18 mouse cellular contexts compared by ENCODE assay signal in genomic region chr2:150647681-150648299, GRCm38 (mm10). TPM values are rescaled to one million over a fixed set of nuclear protein-coding genes. Genes with fewer than 3 reads are reported as not detected.
A peak's percentile ranks its signal among the peaks of the same experiment; 100 is the strongest.
DNase-seq lines count a peak whose midpoint lies in the region; ATAC-seq and TF ChIP-seq lines count a peak whose summit lies in the region.
"Had no signal": no experiment of that assay in that cellular context is flagged by ENCODE, and none has a peak within 500 bp of the region (broad histone marks: within the 10 kb centered on the region; RNA-seq: fewer than 3 reads in every experiment).

No protein-coding gene starts in this region.

- DNase-seq in kidney, adult 2 months = peak; percentile 76
- DNase-seq in kidney, postnatal 14 days = no peak
- DNase-seq in testis, postnatal 10 days (ENCODE audit: low spot score) = no peak
- DNase-seq in forebrain, postnatal 0 days = no peak
- DNase-seq in spleen, adult 12 weeks (ENCODE audit: low spot score) = no peak
- DNase-seq in urinary bladder, adult 18-20 months (ENCODE audit: low spot score in 2 of 2) = no peak
- no peak for DNase-seq in lung, postnatal 0 days (ENCODE audit: low spot score)
- DNase-seq: adrenal gland, adult 8-10 months; cerebellum, adult 11 months; gastrocnemius, postnatal 10 days; right cerebral cortex, postnatal 14 days had no signal

- H3K9ac ChIP-seq in forebrain, postnatal 0 days = no peak overlapping the region
- no peak overlapping the region for H3K9ac ChIP-seq in lung, postnatal 0 days (replicated peaks; ENCODE audit: low read depth)
- H3K9ac ChIP-seq: heart, embryonic 15.5 days; liver, embryonic 15.5 days had no signal

- TF ChIP-seq POLR2A in kidney, adult 2 months (IDR thresholded peaks at IDR 0.05; ENCODE audit: low read depth, low read length) = no peak
- no peak for TF ChIP-seq POLR2A in testis, adult 2 months (IDR thresholded peaks at IDR 0.05; ENCODE audit: control insufficient read depth, low read depth, low read length)

- H3K9me3 ChIP-seq in forebrain, postnatal 0 days (ENCODE audit: low read length) = no peaks in the 10 kb centered on the region
- no peaks in the 10 kb centered on the region for H3K9me3 ChIP-seq in lung, postnatal 0 days (ENCODE audit: low read length)
- H3K9me3 ChIP-seq: heart, embryonic 15.5 days; liver, embryonic 15.5 days had no signal

- peaks cover 18% of the 10 kb centered on the region for H3K4me1 ChIP-seq in kidney, adult 2 months (ENCODE audit: control insufficient read depth, insufficient read depth, low read length)
- peaks cover 5% of the 10 kb centered on the region for H3K4me1 ChIP-seq in testis, adult 2 months (ENCODE audit: control insufficient read depth, insufficient read depth, low read length)
- peaks cover 18% of the 10 kb centered on the region for H3K4me1 ChIP-seq in forebrain, postnatal 0 days (ENCODE audit: insufficient read depth)
- H3K4me1 ChIP-seq in lung, postnatal 0 days (ENCODE audit: insufficient read depth, low read depth, low read length) = peaks cover 4% of the 10 kb centered on the region; the same call in 1 of the 2 replicates

- TF ChIP-seq CTCF in kidney, adult 2 months (conservative IDR thresholded peaks at IDR 0.05; ENCODE audit: insufficient read depth, insufficient read length, low read depth, low read length) = no peak
- no peak for TF ChIP-seq CTCF in testis, adult 2 months (IDR thresholded peaks at IDR 0.05; ENCODE audit: control insufficient read depth, insufficient read depth, insufficient replicate concordance, low read depth, low read length)
- TF ChIP-seq CTCF in forebrain, postnatal 0 days (IDR thresholded peaks at IDR 0.05; ENCODE audit: low read depth) = no peak
- TF ChIP-seq CTCF in lung, postnatal 0 days (IDR thresholded peaks at IDR 0.05) = no peak

- ATAC-seq in forebrain, postnatal 0 days = no peak
- ATAC-seq in lung, postnatal 0 days = no peak
- ATAC-seq: intestine, postnatal 0 days had no signal

- no peak overlapping the region for H3K4me2 ChIP-seq in forebrain, postnatal 0 days (ENCODE audit: low read depth)
- H3K4me2 ChIP-seq in lung, postnatal 0 days (replicated peaks; ENCODE audit: low read depth, low read length) = no peak overlapping the region
- H3K4me2 ChIP-seq: heart, embryonic 15.5 days; liver, embryonic 15.5 days had no signal

- H3K27me3 ChIP-seq in kidney, adult 2 months (replicated peaks; ENCODE audit: control insufficient read depth, insufficient read depth, low read length) = no peaks in the 10 kb centered on the region
- no peaks in the 10 kb centered on the region for H3K27me3 ChIP-seq in testis, adult 2 months (ENCODE audit: control insufficient read depth, insufficient read depth, low read length)
- no peaks in the 10 kb centered on the region for H3K27me3 ChIP-seq in forebrain, postnatal 0 days (ENCODE audit: insufficient read depth, low read length)
- H3K27me3 ChIP-seq in lung, postnatal 0 days (replicated peaks; ENCODE audit: insufficient read depth, low read length) = no peaks in the 10 kb centered on the region
- H3K27me3 ChIP-seq: CH12.LX; heart, embryonic 15.5 days; liver, embryonic 15.5 days had no signal

- no peak overlapping the region for H3K4me3 ChIP-seq in kidney, adult 2 months (ENCODE audit: insufficient read depth, low read depth, low read length)
- H3K4me3 ChIP-seq in testis, adult 2 months (ENCODE audit: control insufficient read depth, low read depth, low read length) = no peak overlapping the region
- no peak overlapping the region for H3K4me3 ChIP-seq in forebrain, postnatal 0 days (ENCODE audit: low read depth, low read length)
- H3K4me3 ChIP-seq in lung, postnatal 0 days (ENCODE audit: low read depth, low read length) = no peak overlapping the region
- H3K4me3 ChIP-seq: heart, embryonic 15.5 days; liver, embryonic 15.5 days had no signal

- no peak for TF ChIP-seq EP300 in lung, postnatal 0 days (IDR thresholded peaks at IDR 0.05)

- H3K27ac ChIP-seq in kidney, adult 2 months (ENCODE audit: insufficient read depth, low read depth, low read length) = peak overlapping the region; percentile 82
- peak overlapping the region; percentile 30; the same call in 1 of the 2 replicates for H3K27ac ChIP-seq in testis, adult 2 months (ENCODE audit: control insufficient read depth, insufficient read depth, low read depth, low read length)
- 0 out of 2 replicates have a peak overlapping the region, but pooled peaks have one; percentile 42 for H3K27ac ChIP-seq in forebrain, postnatal 0 days (ENCODE audit: low read depth, low read length)
- no peak overlapping the region for H3K27ac ChIP-seq in lung, postnatal 0 days (ENCODE audit: low read length)
- H3K27ac ChIP-seq: heart, embryonic 15.5 days had no signal

- WGBS in kidney, adult 2 months = 47% methylated on average over 14 of the region's 14 CpGs
- WGBS in forebrain, postnatal 0 days = 30% methylated on average over 14 of the region's 14 CpGs
- WGBS in lung, postnatal 0 days = 70% methylated on average over 14 of the region's 14 CpGs

- no peaks in the 10 kb centered on the region for H3K36me3 ChIP-seq in kidney, adult 2 months (ENCODE audit: control insufficient read depth, insufficient read depth, low read length)
- no peaks in the 10 kb centered on the region for H3K36me3 ChIP-seq in testis, adult 2 months (ENCODE audit: control insufficient read depth, insufficient read depth, low read length)
- H3K36me3 ChIP-seq in forebrain, postnatal 0 days (ENCODE audit: insufficient read depth) = no peaks in the 10 kb centered on the region
- H3K36me3 ChIP-seq in lung, postnatal 0 days (ENCODE audit: insufficient read depth, low read length) = no peaks in the 10 kb centered on the region
- H3K36me3 ChIP-seq: heart, embryonic 15.5 days had no signal

RNA-seq across cellular contexts. Expression of gene Acss1, which starts 20.5 kb away (rescaled TPM):
- 461 and 477 TPM in 2 replicates for polyA plus RNA-seq in kidney, adult 2 months (2012; rRNA removed)
- 9.7 and 14.6 TPM in 2 replicates for polyA plus RNA-seq in testis, adult 2 months (2012; rRNA removed)
- 16.9 and 17.8 TPM in 2 replicates for total RNA-seq in forebrain, postnatal 0 days (2014; rRNA removed)
- 8.2 and 14.1 TPM in 2 replicates for polyA plus RNA-seq in forebrain, postnatal 0 days (2015; fragmentation: Nextera tagmentation; extraction: Ambion mirVana)
- 12.9 and 13.4 TPM in 2 replicates for polyA plus RNA-seq in lung, postnatal 0 days (2015; fragmentation: Nextera tagmentation; extraction: Ambion mirVana)

RNA-seq across cellular contexts. Expression of gene Apmap, which starts 39.4 kb away (rescaled TPM):
- polyA plus RNA-seq in kidney, adult 2 months (2012; rRNA removed) = 172 and 181 TPM in 2 replicates
- polyA plus RNA-seq in testis, adult 2 months (2012; rRNA removed) = 24.1 and 31.2 TPM in 2 replicates
- total RNA-seq in forebrain, postnatal 0 days (2014; rRNA removed) = 40.9 and 43.0 TPM in 2 replicates
- 53.5 and 56.1 TPM in 2 replicates for polyA plus RNA-seq in forebrain, postnatal 0 days (2015; fragmentation: Nextera tagmentation; extraction: Ambion mirVana)
- 44.1 and 50.7 TPM in 2 replicates for polyA plus RNA-seq in lung, postnatal 0 days (2015; fragmentation: Nextera tagmentation; extraction: Ambion mirVana)

RNA-seq across cellular contexts. Expression of gene Vsx1, which starts 41.4 kb away (rescaled TPM):
- not detected in 2 replicates for polyA plus RNA-seq in kidney, adult 2 months (2012; rRNA removed)
- polyA plus RNA-seq in testis, adult 2 months (2012; rRNA removed) = 0.02 TPM in 1 of 2 replicates, not detected in the other
- not detected in 2 replicates for total RNA-seq in forebrain, postnatal 0 days (2014; rRNA removed)
- 0.06 and 0.13 TPM in 2 replicates for polyA plus RNA-seq in forebrain, postnatal 0 days (2015; fragmentation: Nextera tagmentation; extraction: Ambion mirVana)
- not detected in 2 replicates for polyA plus RNA-seq in lung, postnatal 0 days (2015; fragmentation: Nextera tagmentation; extraction: Ambion mirVana)
- total RNA-seq: adrenal gland, adult 8-10 months; CH12.LX; gastrocnemius, postnatal 10 days; left cerebral cortex, postnatal 10 days had no signal
- polyA plus RNA-seq: heart, embryonic 15.5 days; intestine, postnatal 0 days; liver, embryonic 15.5 days; stomach, embryonic 16.5 days had no signal

Comparison
In these comparisons a context has a peak if more than half of its experiments do, and no peak if none do; other contexts are left out.
1. RNA of gene Acss1, which starts 20.5 kb away (polyA plus RNA-seq): 461 to 477 TPM in kidney, adult 2 months; 9.7 to 14.6 TPM in testis, adult 2 months, 8.2 to 14.1 TPM in forebrain, postnatal 0 days and 12.9 to 13.4 TPM in lung, postnatal 0 days; every median in the first group is over 10 times any median in the second.